Mouse (Mus musculus): ENCODE data around the gene Msrb3. TPM values are rescaled to one million over a fixed set of nuclear protein-coding genes. Genes with fewer than 3 reads are reported as not detected.

The Msrb3 gene
- polyA plus RNA-seq, 1 experiment from 2014 or later: 6.4 TPM

DNA sequence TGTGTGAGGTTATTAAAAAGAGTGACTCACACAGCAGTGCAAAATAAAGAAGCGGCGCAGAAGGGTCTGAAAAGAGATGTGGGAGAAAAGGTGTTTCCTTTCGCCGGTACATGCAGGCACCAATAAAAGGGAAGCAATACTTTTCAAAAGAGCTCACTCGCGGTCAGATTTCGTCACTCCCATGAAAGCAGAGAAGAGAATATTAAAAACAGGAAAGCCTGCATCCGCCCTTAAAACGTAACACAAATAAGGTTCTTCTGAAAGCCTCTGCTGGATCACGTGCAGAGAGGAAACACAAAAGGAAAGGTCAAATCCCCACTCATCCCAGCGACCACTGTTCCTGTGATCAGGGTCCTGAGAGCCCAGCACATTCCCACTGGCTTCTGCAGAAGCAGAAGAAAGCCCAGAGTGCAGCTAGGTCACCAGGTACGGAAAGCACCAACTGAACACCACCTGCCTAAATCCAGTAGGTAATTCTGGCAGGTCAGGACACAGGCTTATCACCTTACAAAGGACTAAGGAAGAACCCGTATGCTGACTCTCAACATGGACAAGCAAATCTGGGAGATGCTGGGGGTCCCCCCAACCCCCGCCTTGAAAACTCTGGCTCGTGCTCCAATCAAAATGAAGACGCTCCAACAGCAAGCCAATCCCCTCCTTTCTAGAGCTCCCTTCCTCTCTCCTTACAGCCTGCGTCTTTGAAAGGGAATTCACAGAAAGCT lies 16.4 kb downstream of the Msrb3 start:
- peak overlapping the region; percentile 37 for H3K9ac ChIP-seq (replicated peaks; ENCODE audit: low read length)
- H3K9me3 ChIP-seq (replicated peaks; ENCODE audit: control insufficient read depth, low read length): no peaks in the 10 kb centered on the region
- peak overlapping the region; percentile 47; the same call in 1 of the 2 replicates for H3K27ac ChIP-seq (replicated peaks; ENCODE audit: low read depth, low read length)
- H3K27me3 ChIP-seq (ENCODE audit: control insufficient read depth, insufficient read depth, low read length): no peaks in the 10 kb centered on the region
- DNase-seq (ENCODE audit: low spot score) (peak; percentile 82), ATAC-seq (replicated peaks; ENCODE audit: insufficient number of reproducible peaks, low FRiP score, low TSS enrichment, low read depth) (peak; percentile 83)
- peak overlapping the region; percentile 23 for H3K4me3 ChIP-seq (ENCODE audit: low read depth, low read length)
- no peaks in the 10 kb centered on the region; the same call in 1 of the 2 replicates for H3K4me1 ChIP-seq (ENCODE audit: control insufficient read depth, insufficient read depth, low read length)
- 14% methylated on average over 17 of the region's 17 CpGs for WGBS
- no peaks in the 10 kb centered on the region for H3K36me3 ChIP-seq (replicated peaks; ENCODE audit: control insufficient read depth, insufficient read depth, low read depth, low read length)
- peak overlapping the region; percentile 62 for H3K4me2 ChIP-seq (ENCODE audit: low read depth, low read length)

DNA sequence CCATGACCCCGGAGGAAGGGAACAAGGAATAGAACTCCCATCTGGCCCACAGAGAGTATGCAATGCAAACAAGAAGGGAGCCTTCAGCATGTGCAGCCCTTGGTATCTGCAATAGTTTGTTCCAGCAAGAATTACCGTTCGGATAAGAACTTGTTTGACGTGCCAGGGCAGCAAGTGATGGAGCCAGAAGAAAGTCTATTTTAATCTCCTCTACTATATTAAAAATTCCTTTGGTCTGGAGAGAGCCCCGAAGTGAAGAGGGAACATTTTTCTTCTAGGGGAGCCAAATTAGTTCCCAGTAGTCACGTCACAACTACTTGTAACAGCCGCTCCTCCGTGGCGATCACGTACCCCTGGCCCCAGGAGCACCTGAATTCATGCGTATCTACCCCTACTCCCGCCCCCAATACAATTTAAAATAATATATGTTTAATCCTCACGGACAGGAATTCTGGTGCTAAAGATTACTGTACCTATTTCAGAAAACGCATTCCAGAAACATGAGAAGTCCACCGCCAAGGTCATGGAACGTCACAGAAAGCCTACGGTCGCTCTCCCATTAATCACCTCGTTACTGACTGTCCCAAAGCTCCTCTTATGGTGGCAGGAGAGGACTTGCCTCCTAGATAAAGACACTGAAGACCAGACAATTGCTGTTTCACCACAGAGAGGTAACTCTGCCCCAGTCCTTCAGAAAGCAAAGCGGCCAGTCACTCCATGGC lies 22.2 kb downstream of the Msrb3 start:
- Histone ChIP-seq H3K9ac (replicated peaks; ENCODE audit: low read length) (no peak overlapping the region), H3K4me3 (ENCODE audit: low read depth, low read length) (no peak overlapping the region), H3K36me3 (replicated peaks; ENCODE audit: control insufficient read depth, insufficient read depth, low read depth, low read length) (no peaks in the 10 kb centered on the region), H3K9me3 (replicated peaks; ENCODE audit: control insufficient read depth, low read length) (no peaks in the 10 kb centered on the region), H3K4me2 (ENCODE audit: low read depth, low read length) (no peak overlapping the region), H3K4me1 (ENCODE audit: control insufficient read depth, insufficient read depth, low read length) (no peaks in the 10 kb centered on the region), H3K27ac (replicated peaks; ENCODE audit: low read depth, low read length) (no peak overlapping the region), H3K27me3 (ENCODE audit: control insufficient read depth, insufficient read depth, low read length) (no peaks in the 10 kb centered on the region)
- ATAC-seq (replicated peaks; ENCODE audit: insufficient number of reproducible peaks, low FRiP score, low TSS enrichment, low read depth) (no peak), DNase-seq (ENCODE audit: low spot score) (no peak)
- whole genome bisulfite sequencing: 73% methylated on average over 20 of the region's 20 CpGs

DNA sequence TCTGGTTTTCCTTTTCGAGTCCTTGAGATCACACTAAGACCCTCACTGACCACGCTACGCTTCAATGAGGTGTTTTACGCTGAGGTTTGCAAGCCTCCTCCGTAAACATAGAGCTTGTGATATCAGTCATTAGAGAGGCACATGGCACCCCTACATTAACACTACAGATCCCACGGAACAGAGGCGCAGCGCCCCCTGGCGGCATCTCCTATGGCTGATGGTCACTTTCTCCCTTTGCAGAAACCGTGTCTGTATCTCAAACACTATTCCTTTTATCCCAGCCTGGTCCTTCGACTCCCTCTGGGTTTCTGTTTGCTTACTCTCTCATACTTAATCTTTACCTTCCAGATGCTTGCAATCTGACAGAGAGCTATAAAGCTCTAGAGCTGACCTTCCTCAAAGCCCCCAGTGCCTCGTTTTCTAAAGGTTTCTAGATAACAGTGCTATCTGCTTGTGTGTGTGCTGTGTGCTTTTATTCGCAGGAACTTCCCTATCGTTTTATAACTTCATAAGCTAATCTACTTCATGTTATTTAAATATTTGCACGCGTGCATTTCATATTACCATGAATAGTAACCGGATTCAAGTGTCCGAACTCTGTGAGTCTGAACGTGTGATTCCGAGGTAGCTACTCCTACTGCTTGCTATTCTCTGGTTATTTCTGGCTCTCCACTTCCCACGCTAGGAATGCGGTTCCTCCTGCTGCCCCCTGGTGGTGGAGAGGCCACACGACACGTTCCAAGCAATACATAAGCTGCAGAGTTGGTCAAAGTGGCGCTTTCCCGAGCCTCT lies 23.0 kb downstream of the Msrb3 start:
- no peaks in the 10 kb centered on the region for H3K9me3 ChIP-seq (replicated peaks; ENCODE audit: control insufficient read depth, low read length)
- H3K27ac ChIP-seq (replicated peaks; ENCODE audit: low read depth, low read length): no peak overlapping the region
- no peak overlapping the region for H3K9ac ChIP-seq (replicated peaks; ENCODE audit: low read length)
- ATAC-seq (replicated peaks; ENCODE audit: insufficient number of reproducible peaks, low FRiP score, low TSS enrichment, low read depth): no peak
- H3K4me3 ChIP-seq (ENCODE audit: low read depth, low read length): no peak overlapping the region
- no peaks in the 10 kb centered on the region for H3K27me3 ChIP-seq (ENCODE audit: control insufficient read depth, insufficient read depth, low read length)
- H3K36me3 ChIP-seq (replicated peaks; ENCODE audit: control insufficient read depth, insufficient read depth, low read depth, low read length): no peaks in the 10 kb centered on the region
- peak; percentile 90 for DNase-seq (ENCODE audit: low spot score)
- H3K4me2 ChIP-seq (ENCODE audit: low read depth, low read length): no peak overlapping the region
- H3K4me1 ChIP-seq (ENCODE audit: control insufficient read depth, insufficient read depth, low read length): no peaks in the 10 kb centered on the region
- 17% methylated on average over 26 of the region's 26 CpGs for WGBS

DNA sequence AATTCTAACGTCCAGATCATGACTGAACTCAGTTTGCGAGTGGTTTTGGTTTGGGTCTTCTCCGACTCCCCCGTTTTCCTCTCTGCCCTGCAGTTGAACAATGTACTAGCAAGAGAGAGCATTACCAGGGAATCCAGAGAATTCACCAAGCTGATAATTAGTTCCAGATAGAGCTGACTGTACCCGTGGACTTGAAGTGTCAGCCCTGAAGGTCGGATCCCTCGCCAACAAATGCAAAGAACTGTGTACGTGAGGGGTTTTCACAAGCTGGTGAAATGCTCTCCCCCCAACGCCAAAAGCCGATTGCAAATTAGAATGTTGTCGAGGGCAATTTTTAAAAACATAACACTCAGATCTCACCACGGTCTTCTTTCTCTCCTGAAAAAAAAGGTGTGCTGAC lies 24.6 kb downstream of the Msrb3 start:
- no peaks in the 10 kb centered on the region for H3K9me3 ChIP-seq (replicated peaks; ENCODE audit: control insufficient read depth, low read length)
- ATAC-seq (replicated peaks; ENCODE audit: insufficient number of reproducible peaks, low FRiP score, low TSS enrichment, low read depth): no peak
- H3K27ac ChIP-seq (replicated peaks; ENCODE audit: low read depth, low read length): no peak overlapping the region
- no peaks in the 10 kb centered on the region for H3K36me3 ChIP-seq (replicated peaks; ENCODE audit: control insufficient read depth, insufficient read depth, low read depth, low read length)
- no peak overlapping the region for H3K9ac ChIP-seq (replicated peaks; ENCODE audit: low read length)
- H3K4me1 ChIP-seq (ENCODE audit: control insufficient read depth, insufficient read depth, low read length): no peaks in the 10 kb centered on the region
- no peak overlapping the region for H3K4me2 ChIP-seq (ENCODE audit: low read depth, low read length)
- 31% methylated on average over 12 of the region's 12 CpGs for WGBS
- no peaks in the 10 kb centered on the region for H3K27me3 ChIP-seq (ENCODE audit: control insufficient read depth, insufficient read depth, low read length)
- peak; percentile 72 for DNase-seq (ENCODE audit: low spot score)
- H3K4me3 ChIP-seq (ENCODE audit: low read depth, low read length): no peak overlapping the region

DNA sequence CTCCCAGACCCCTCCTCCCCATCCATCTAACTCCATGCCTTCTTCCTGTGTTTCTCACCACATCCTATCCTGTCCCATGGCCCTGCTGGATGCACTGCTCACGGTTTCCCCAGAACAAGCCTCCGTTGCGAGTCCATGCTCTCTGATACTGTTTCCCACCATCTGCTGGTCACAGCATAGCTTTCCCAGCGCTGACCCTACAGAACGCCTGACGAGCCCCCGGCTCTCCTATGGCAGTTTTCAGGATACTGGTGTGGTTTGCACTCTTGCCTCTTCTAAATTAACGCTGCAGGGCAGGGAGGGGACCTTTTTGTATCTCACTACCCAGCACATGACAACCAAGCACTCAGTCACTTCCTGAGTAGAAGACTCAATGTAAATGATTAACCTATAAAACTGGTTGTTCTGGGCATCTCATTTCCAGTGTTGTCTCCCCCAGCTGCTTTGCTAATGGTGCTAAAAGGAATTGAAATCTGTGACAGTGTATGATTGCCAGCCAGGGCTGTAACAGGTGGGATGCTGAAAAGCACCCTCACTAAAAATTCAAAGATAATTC lies 25.2 kb downstream of the Msrb3 start:
- Histone ChIP-seq H3K36me3 (replicated peaks; ENCODE audit: control insufficient read depth, insufficient read depth, low read depth, low read length) (no peaks in the 10 kb centered on the region), H3K27ac (replicated peaks; ENCODE audit: low read depth, low read length) (no peak overlapping the region), H3K4me1 (ENCODE audit: control insufficient read depth, insufficient read depth, low read length) (no peaks in the 10 kb centered on the region), H3K27me3 (ENCODE audit: control insufficient read depth, insufficient read depth, low read length) (no peaks in the 10 kb centered on the region), H3K4me3 (ENCODE audit: low read depth, low read length) (no peak overlapping the region), H3K9ac (replicated peaks; ENCODE audit: low read length) (no peak overlapping the region), H3K9me3 (replicated peaks; ENCODE audit: control insufficient read depth, low read length) (no peaks in the 10 kb centered on the region), H3K4me2 (ENCODE audit: low read depth, low read length) (no peak overlapping the region)
- DNase-seq (ENCODE audit: low spot score) (no peak), ATAC-seq (replicated peaks; ENCODE audit: insufficient number of reproducible peaks, low FRiP score, low TSS enrichment, low read depth) (no peak)
- 44% methylated on average over 8 of the region's 8 CpGs for WGBS

DNA sequence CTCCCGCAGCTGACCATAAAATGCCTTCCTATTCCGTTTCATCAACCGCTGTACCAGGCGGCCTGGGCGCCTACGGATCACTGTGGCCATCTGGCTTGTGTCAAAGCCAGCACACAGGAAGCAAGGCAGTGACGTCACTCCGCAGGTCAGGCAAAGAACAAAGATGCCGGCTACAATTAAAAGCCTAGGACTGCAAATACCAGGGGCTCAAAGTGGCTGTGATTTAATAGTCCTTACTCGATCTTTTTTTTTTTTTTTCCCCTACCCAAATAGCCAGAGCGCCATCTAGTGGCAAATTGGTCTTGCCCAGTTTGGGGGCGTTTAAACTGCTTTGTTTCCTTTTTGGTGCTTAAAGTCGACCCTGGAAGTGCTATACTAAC lies 26.4 kb downstream of the Msrb3 start:
- DNase-seq (ENCODE audit: low spot score) (peak; percentile 91), ATAC-seq (replicated peaks; ENCODE audit: insufficient number of reproducible peaks, low FRiP score, low TSS enrichment, low read depth) (peak; percentile 77)
- 17% methylated on average over 13 of the region's 13 CpGs for WGBS
- no peaks in the 10 kb centered on the region for H3K9me3 ChIP-seq (replicated peaks; ENCODE audit: control insufficient read depth, low read length)
- no peaks in the 10 kb centered on the region for H3K27me3 ChIP-seq (ENCODE audit: control insufficient read depth, insufficient read depth, low read length)
- H3K4me2 ChIP-seq (ENCODE audit: low read depth, low read length): no peak overlapping the region; the same call in 1 of the 2 replicates
- H3K4me1 ChIP-seq (ENCODE audit: control insufficient read depth, insufficient read depth, low read length): no peaks in the 10 kb centered on the region
- no peaks in the 10 kb centered on the region for H3K36me3 ChIP-seq (replicated peaks; ENCODE audit: control insufficient read depth, insufficient read depth, low read depth, low read length)
- no peak overlapping the region for H3K4me3 ChIP-seq (ENCODE audit: low read depth, low read length)
- H3K9ac ChIP-seq (replicated peaks; ENCODE audit: low read length): no peak overlapping the region
- no peak overlapping the region for H3K27ac ChIP-seq (replicated peaks; ENCODE audit: low read depth, low read length)

DNA sequence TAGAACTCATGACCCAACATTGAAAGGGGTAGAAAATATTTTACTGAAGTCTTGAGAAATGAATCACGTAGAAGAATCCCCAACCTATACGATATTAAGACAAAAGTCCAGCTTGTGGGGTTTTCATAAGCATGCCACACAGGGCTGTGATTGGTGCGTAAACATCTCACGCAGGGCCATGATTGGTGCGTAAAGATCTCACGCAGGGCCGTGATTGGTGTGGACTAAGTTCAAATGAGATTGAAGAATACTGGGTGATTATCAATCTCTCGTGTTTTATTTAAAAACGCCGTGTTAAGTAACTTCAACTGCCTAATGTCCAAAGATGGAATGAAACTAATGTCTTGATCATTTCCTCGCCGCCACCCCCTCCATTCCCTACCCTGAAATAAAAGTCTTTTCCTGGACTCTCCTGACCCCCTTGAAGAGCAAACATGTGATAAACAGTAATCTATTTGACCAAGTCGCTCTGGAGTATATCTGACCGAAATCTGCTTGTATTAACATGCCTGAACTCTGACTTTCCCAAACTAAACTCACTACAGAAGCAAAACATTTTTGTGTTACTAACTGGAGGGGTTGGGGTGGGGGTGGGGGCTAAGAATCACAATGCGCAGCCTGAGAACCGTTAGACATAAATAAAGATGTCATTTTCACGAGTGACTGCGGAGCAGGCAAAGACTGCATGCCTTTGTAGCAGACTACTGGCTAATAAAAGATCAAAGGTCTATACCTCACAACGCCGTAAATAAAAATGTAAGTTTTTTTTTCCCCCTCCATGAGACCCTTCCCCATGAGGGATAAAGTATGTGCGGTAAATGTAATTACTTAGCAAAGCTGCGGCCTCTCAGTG lies 27.0 kb downstream of the Msrb3 start:
- Histone ChIP-seq H3K27ac (replicated peaks; ENCODE audit: low read depth, low read length) (no peak overlapping the region), H3K9ac (replicated peaks; ENCODE audit: low read length) (no peak overlapping the region), H3K4me2 (ENCODE audit: low read depth, low read length) (no peak overlapping the region; the same call in 1 of the 2 replicates), H3K27me3 (ENCODE audit: control insufficient read depth, insufficient read depth, low read length) (no peaks in the 10 kb centered on the region), H3K4me3 (ENCODE audit: low read depth, low read length) (no peak overlapping the region), H3K9me3 (replicated peaks; ENCODE audit: control insufficient read depth, low read length) (no peaks in the 10 kb centered on the region), H3K4me1 (ENCODE audit: control insufficient read depth, insufficient read depth, low read length) (no peaks in the 10 kb centered on the region), H3K36me3 (replicated peaks; ENCODE audit: control insufficient read depth, insufficient read depth, low read depth, low read length) (no peaks in the 10 kb centered on the region)
- WGBS: 53% methylated on average over 22 of the region's 22 CpGs
- ATAC-seq (replicated peaks; ENCODE audit: insufficient number of reproducible peaks, low FRiP score, low TSS enrichment, low read depth): no peak
- DNase-seq (ENCODE audit: low spot score): no peak
